ENCODE assay signal across 31 mouse cellular contexts in the genomic region with DNA sequence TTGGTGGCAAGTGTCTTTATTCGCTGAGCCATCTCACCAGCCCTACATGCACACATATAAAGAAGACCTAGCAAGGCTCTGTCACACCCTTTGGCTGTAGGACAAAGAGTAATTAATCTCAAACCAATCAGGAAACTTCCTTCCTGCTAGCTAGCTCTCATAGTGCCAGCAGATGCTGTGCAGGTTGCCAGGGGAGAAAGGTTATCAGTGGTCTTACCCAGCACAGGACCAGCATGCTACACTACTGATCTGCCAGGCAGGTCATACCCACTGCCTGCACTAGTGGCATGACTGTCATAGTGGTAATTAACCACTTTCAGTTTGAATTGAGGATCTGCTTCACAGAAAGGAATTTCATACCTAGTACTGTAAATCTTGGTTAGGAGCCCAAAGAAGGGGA. TPM values are rescaled to one million over a fixed set of nuclear protein-coding genes. Genes with fewer than 3 reads are reported as not detected.
"Had no signal": no experiment of that assay in that cellular context is flagged by ENCODE, and none has a peak within 500 bp of the region (broad histone marks: within the 10 kb centered on the region; RNA-seq: fewer than 3 reads in every experiment).

No protein-coding gene starts in this region.

- H3K36me3 ChIP-seq: limb, embryonic 12.5 days; limb, embryonic 15.5 days; lung, embryonic 15.5 days had no signal

- ATAC-seq: liver, postnatal 0 days had no signal

- H3K4me1 ChIP-seq: limb, embryonic 12.5 days; limb, embryonic 15.5 days; lung, embryonic 15.5 days had no signal

- H3K4me3 ChIP-seq: left cerebral cortex, adult 2 months; limb, embryonic 12.5 days; limb, embryonic 15.5 days; lung, embryonic 15.5 days had no signal

- DNase-seq: kidney, adult 18-20 months; kidney, adult 9 months; kidney, postnatal 14 days; kidney, postnatal 4 days; layer of hippocampus, postnatal 36 days; left cerebral cortex, postnatal 4 days; liver, postnatal 0 days; lung, postnatal 10 days; lung, postnatal 36 days; midbrain, embryonic 14.5 days; right cerebral cortex, adult 18-20 months; right cerebral cortex, postnatal 14 days; right cerebral cortex, postnatal 4 days; thymus, adult 2 months; thymus, postnatal 14 days; thymus, postnatal 4 days had no signal

- H3K9me3 ChIP-seq: limb, embryonic 12.5 days; limb, embryonic 15.5 days; lung, embryonic 15.5 days had no signal

- H3K27me3 ChIP-seq: limb, embryonic 12.5 days; limb, embryonic 15.5 days; lung, embryonic 15.5 days had no signal

RNA-seq across cellular contexts. Expression of a gene that starts 29.2 kb away (rescaled TPM):
- total RNA-seq: layer of hippocampus, adult 18-20 months; layer of hippocampus, postnatal 36 days; left cerebral cortex, adult 2 months; left cerebral cortex, postnatal 10 days; midbrain, postnatal 0 days had no signal
- polyA plus RNA-seq: kidney, embryonic 16.5 days; limb, embryonic 15.5 days; liver, embryonic 11.5 days; midbrain, embryonic 11.5 days; midbrain, embryonic 14.5 days; midbrain, postnatal 0 days; neural tube, embryonic 11.5 days; neural tube, embryonic 14.5 days; stomach, postnatal 0 days had no signal

RNA-seq across cellular contexts. Expression of a gene that starts 50.5 kb away (rescaled TPM):
- total RNA-seq: layer of hippocampus, adult 18-20 months; layer of hippocampus, postnatal 36 days; left cerebral cortex, adult 2 months; left cerebral cortex, postnatal 10 days; left cerebral cortex, postnatal 4 days; midbrain, postnatal 0 days had no signal
- polyA plus RNA-seq: kidney, embryonic 16.5 days; limb, embryonic 12.5 days; limb, embryonic 15.5 days; liver, embryonic 11.5 days; liver, embryonic 14.5 days; liver, postnatal 0 days; lung, embryonic 15.5 days; midbrain, embryonic 11.5 days; midbrain, embryonic 14.5 days; midbrain, postnatal 0 days; neural tube, embryonic 14.5 days; stomach, embryonic 14.5 days; stomach, postnatal 0 days; thymus, adult 2 months had no signal
